Mouse (Mus musculus) frontal cortex, postnatal 10 days (tissue): ENCODE measurements around the gene Brinp1.
"Not testable (repeated sequence)": the region's sequence is repeated elsewhere in the genome, so short reads cannot be mapped to it uniquely, and the experiment has no call there.

Experiments used
- DNase-seq, 2 experiments: peaks; one replicate each; pipeline ENCODE4 v3.0.0; 2022; ENCODE audit warnings: low spot score in 2 of 2, mixed read lengths in 1 of 2

The Brinp1 gene

GRCm38 (mm10) chr4:68845964-68846363, 108.2 kb downstream of the Brinp1 start:
- DNase-seq, result no peak

- DNase-seq, result not testable (repeated sequence)
Measured at GRCm38 (mm10) chr4:68813997-68814396, 140.2 kb downstream of the Brinp1 start.

- no peak for DNase-seq
Measured at GRCm38 (mm10) chr4:68806502-68806901, 147.7 kb downstream of the Brinp1 start.

- no peak for DNase-seq
Measured at GRCm38 (mm10) chr4:68801923-68802855, 152.0 kb downstream of the Brinp1 start.

DNA sequence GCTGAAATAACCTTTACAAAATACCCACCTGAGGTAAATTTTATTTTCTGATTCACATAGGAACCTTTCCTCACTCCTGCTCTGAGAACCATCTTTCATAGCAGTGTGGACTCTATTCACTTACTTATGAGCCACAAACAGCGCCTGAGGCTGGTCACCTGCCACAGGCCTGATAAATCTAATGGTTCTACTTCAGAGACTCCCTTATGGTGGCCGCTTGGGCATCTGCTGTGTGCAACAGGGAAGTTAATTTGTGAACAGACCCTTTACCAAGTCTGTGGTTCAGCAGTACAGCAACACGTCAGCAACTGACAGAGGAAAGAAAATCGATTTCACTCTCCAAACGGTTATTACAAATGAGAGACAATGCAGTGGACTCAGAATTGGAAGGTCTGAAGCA, 164.2 kb downstream of the Brinp1 start:
- no peak for DNase-seq

GRCm38 (mm10) chr4:68788477-68788999, 165.7 kb downstream of the Brinp1 start:
- DNase-seq, result no peak

DNA sequence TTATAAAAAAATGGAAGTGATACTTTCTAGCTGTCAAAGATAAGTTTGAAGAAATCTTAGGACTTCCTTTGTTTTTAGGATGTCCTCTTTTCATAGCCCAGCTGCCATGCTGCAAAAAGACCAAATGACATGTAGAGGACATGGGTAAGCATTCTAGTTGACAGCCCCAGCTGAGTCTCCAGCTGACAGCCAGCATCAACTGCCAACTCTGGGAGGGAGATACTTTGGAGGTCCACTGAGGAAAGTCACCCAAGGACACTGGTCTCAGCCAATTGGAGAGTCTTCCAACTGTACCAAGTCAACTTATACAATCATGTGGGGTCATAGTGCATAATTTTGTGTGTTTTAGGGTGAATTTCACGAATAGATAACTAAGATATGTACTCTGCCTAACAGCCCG, 166.6 kb downstream of the Brinp1 start:
- no peak for DNase-seq

GRCm38 (mm10) chr4:68768256-68768655, 185.9 kb downstream of the Brinp1 start:
- DNase-seq, result peak; percentile 16 to 17

GRCm38 (mm10) chr4:68767393-68767792, 186.8 kb downstream of the Brinp1 start:
- no peak for DNase-seq

DNA sequence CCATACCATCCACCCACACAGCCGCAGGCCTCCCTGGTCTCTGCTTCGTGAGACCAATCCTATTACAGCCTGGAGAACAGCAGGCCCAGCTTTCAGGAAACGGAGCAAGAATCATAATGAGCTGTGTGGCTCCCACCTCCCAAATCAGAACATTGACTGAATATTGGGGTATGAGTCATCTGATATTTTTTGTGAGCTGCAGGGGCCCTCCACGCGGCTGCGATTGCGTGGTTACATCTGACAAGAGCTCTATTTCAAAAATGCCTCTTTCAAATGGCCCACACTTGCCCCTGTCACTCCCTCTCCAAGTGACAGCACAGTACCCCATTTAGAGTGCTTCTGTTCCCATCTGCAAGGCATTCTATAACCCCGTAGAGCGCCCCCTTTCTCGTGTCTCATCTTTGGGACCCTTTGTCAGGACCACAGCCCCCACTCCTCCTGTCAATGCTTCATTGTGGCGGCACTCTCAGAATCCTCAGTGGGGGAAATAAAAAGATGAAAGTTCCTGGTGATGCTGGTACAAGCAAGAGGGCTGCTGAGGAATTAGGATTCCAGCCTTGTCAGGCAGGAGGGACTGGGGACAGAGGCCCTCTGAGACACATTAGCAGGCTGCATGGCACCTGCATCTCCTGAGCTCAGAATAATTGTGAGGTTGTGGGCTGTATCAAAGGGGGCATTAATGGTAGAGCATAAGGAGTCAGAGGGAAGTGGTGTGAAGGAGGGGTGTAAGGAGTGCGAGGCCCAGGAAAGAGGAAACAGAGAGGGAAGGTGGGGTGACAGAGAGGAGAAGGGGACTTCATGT, 188.2 kb downstream of the Brinp1 start:
- DNase-seq, result peak; percentile 43 to 69

- DNase-seq, result no peak
Measured at GRCm38 (mm10) chr4:68764937-68765336, 189.3 kb downstream of the Brinp1 start.

GRCm38 (mm10) chr4:68720983-68721382, 233.2 kb downstream of the Brinp1 start:
- no peak for DNase-seq
